Mouse (Mus musculus): ENCODE results near the gene Gja6.

- TF ChIP-seq CTCF (IDR thresholded peaks at IDR 0.05; ENCODE audit: low read depth, low read length), result no peak
- no peak for TF ChIP-seq POLR2A (IDR thresholded peaks at IDR 0.05; ENCODE audit: borderline replicate concordance, low read depth, low read length)
Observed at GRCm38 (mm10) chrX:160928870-160929269, 22.0 kb upstream of the Gja6 start.

Measured in bone marrow macrophage, adult 2 months (primary cell).